Mouse (Mus musculus) C2C12 (cell line): ENCODE measurements around the gene Ripply3. TPM values are rescaled to one million over a fixed set of nuclear protein-coding genes. Genes with fewer than 3 reads are reported as not detected.

ENCODE experiments used
- H3K27me3 ChIP-seq: one replicate; pipeline ENCODE4 v1.6.1; 2011; ENCODE audit not compliant: control insufficient read depth, insufficient read depth, insufficient read length
- H3K36me3 ChIP-seq: one replicate; pipeline ENCODE4 v1.6.1; 2011; ENCODE audit not compliant: control insufficient read depth, insufficient read depth
- H3K4me3 ChIP-seq: one replicate; pipeline ENCODE4 v1.5.1; 2011; ENCODE audit warnings: mild to moderate bottlenecking, control low read depth; ENCODE audit not compliant: poor library complexity, insufficient read depth, severe bottlenecking
- H3K79me2 ChIP-seq: one replicate; pipeline ENCODE4 v1.6.1; 2011; ENCODE audit not compliant: control insufficient read depth, insufficient read depth
- H3K79me3 ChIP-seq: one replicate; pipeline ENCODE4 v1.6.1; 2011; ENCODE audit warnings: low read depth, control low read depth
- H3ac ChIP-seq: one replicate; pipeline ENCODE3; 2011; ENCODE audit warnings: low read depth; ENCODE audit not compliant: control insufficient read depth, insufficient read length
- CEBPB ChIP-seq: IDR thresholded peaks from one replicate; pipeline ENCODE4 v1.6.1; 2011; ENCODE audit warnings: low read depth, mild to moderate bottlenecking, control low read depth, moderate library complexity
- CTCF ChIP-seq: IDR thresholded peaks from one replicate; pipeline ENCODE4 v1.5.1; 2011; ENCODE audit not compliant: control insufficient read depth, insufficient read depth, insufficient read length
- FOSL1 ChIP-seq: IDR thresholded peaks from one replicate; pipeline ENCODE4 v1.8.0; 2011; ENCODE audit warnings: mild to moderate bottlenecking, low read length; ENCODE audit not compliant: poor library complexity, insufficient read depth, severe bottlenecking
- MAX ChIP-seq: IDR thresholded peaks from one replicate; pipeline ENCODE4 v1.6.1; 2011; ENCODE audit warnings: mild to moderate bottlenecking, control low read depth
- MYOD1 ChIP-seq: IDR thresholded peaks from one replicate; pipeline ENCODE4 v1.6.1; 2011; ENCODE audit warnings: low read depth; ENCODE audit not compliant: control insufficient read depth, insufficient read length
- MYOG ChIP-seq: IDR thresholded peaks from one replicate; pipeline ENCODE4 v1.6.1; 2011; ENCODE audit not compliant: control insufficient read depth, insufficient read length; ENCODE audit errors: extremely low read depth
- USF1 ChIP-seq: IDR thresholded peaks from one replicate; pipeline ENCODE4 v1.6.1; 2011; ENCODE audit warnings: low read depth, mild to moderate bottlenecking, control low read depth, moderate library complexity
- polyA plus RNA-seq: library from polyadenylated mRNA; unstranded; fragments of >200 nt; fragmentation: generic; extraction: Trizol; gene quantifications from one replicate; pipeline ENCODE4 v1.2.1, GENCODE M21; 2012; ENCODE audit warnings: missing spikeins

The Ripply3 gene
- polyA plus RNA-seq, 1 experiment, result 0.22 TPM

GRCm38 (mm10) chr16:94291141-94291540 lies 37.1 kb upstream of the Ripply3 start:
- Histone ChIP-seq H3ac (no peak overlapping the region), H3K4me3 (no peak overlapping the region)
- TF ChIP-seq MYOD1, result no peak
- TF ChIP-seq FOSL1, result no peak
- no peak for TF ChIP-seq MYOG
- TF ChIP-seq CTCF, result no peak
- no peak for TF ChIP-seq CEBPB
- no peak for TF ChIP-seq USF1
- no peak for TF ChIP-seq MAX

GRCm38 (mm10) chr16:94298081-94298480 lies 30.1 kb upstream of the Ripply3 start:
- Histone ChIP-seq H3K79me3 (no peaks in the 10 kb centered on the region), H3K4me3 (no peak overlapping the region), H3ac (no peak overlapping the region), H3K79me2 (no peaks in the 10 kb centered on the region), H3K27me3 (no peaks in the 10 kb centered on the region), H3K36me3 (no peaks in the 10 kb centered on the region)
- no peak for TF ChIP-seq MYOD1
- TF ChIP-seq FOSL1, result no peak
- no peak for TF ChIP-seq CEBPB
- no peak for TF ChIP-seq MAX
- no peak for TF ChIP-seq CTCF
- no peak for TF ChIP-seq USF1
- no peak for TF ChIP-seq MYOG

More at GRCm38 (mm10) chr16:94291141-94291540, 37.1 kb upstream of the Ripply3 start:
- Histone ChIP-seq H3K79me3 (no peaks in the 10 kb centered on the region), H3K79me2 (no peaks in the 10 kb centered on the region), H3K36me3 (no peaks in the 10 kb centered on the region), H3K27me3 (no peaks in the 10 kb centered on the region)

- Histone ChIP-seq H3K79me2 (no peaks in the 10 kb centered on the region), H3K27me3 (no peaks in the 10 kb centered on the region), H3K36me3 (no peaks in the 10 kb centered on the region), H3ac (no peak overlapping the region), H3K79me3 (no peaks in the 10 kb centered on the region), H3K4me3 (no peak overlapping the region)
- TF ChIP-seq CTCF (no peak), USF1 (no peak), MYOG (no peak), FOSL1 (no peak), MYOD1 (no peak), MAX (no peak), CEBPB (no peak)
Observed at GRCm38 (mm10) chr16:94299210-94299609, 29.0 kb upstream of the Ripply3 start.

- TF ChIP-seq MYOG (no peak), CEBPB (no peak), CTCF (no peak), FOSL1 (no peak)
- no peak overlapping the region for H3ac ChIP-seq
- no peaks in the 10 kb centered on the region for H3K79me3 ChIP-seq
- H3K27me3 ChIP-seq, result no peaks in the 10 kb centered on the region
- H3K79me2 ChIP-seq, result no peaks in the 10 kb centered on the region
- no peak overlapping the region for H3K4me3 ChIP-seq
- H3K36me3 ChIP-seq, result no peaks in the 10 kb centered on the region
Observed at GRCm38 (mm10) chr16:94301194-94301593, 27.0 kb upstream of the Ripply3 start.

- Histone ChIP-seq H3K4me3 (no peak overlapping the region), H3K27me3 (no peaks in the 10 kb centered on the region), H3K36me3 (no peaks in the 10 kb centered on the region), H3K79me3 (no peaks in the 10 kb centered on the region), H3K79me2 (no peaks in the 10 kb centered on the region), H3ac (no peak overlapping the region)
- TF ChIP-seq FOSL1 (no peak), USF1 (no peak), MAX (no peak), MYOG (no peak), CTCF (no peak), MYOD1 (no peak), CEBPB (no peak)
Observed at GRCm38 (mm10) chr16:94301696-94302095, 26.5 kb upstream of the Ripply3 start.

- Histone ChIP-seq H3K79me2 (no peaks in the 10 kb centered on the region), H3ac (no peak overlapping the region), H3K4me3 (no peak overlapping the region), H3K27me3 (no peaks in the 10 kb centered on the region), H3K79me3 (no peaks in the 10 kb centered on the region), H3K36me3 (no peaks in the 10 kb centered on the region)
- TF ChIP-seq FOSL1 (no peak), MAX (no peak), MYOD1 (no peak), CTCF (no peak), MYOG (no peak), CEBPB (no peak), USF1 (no peak)
Observed at GRCm38 (mm10) chr16:94302274-94303202, 25.7 kb upstream of the Ripply3 start.
